Mouse (Mus musculus) megakaryocyte, adult 5-6 weeks (primary cell): ENCODE measurements around the gene Trpm4. TPM values are rescaled to one million over a fixed set of nuclear protein-coding genes. Genes with fewer than 3 reads are reported as not detected.

Source experiments
- ATAC-seq: 2 replicates; pipeline ENCODE4 v1.8.0; 2016; ENCODE audit warnings: mild to moderate bottlenecking, inconsistent platforms; ENCODE audit not compliant: poor library complexity, severe bottlenecking
- total RNA-seq, 2 experiments: library from RNA; stranded (forward) in 1 of 2; stranded (reverse) in 1 of 2; fragments of 153-499, 151-499 nt in 1 of 2; fragments of 221-1000, 200-1000 nt in 1 of 2; gene quantifications; 2 replicates each; pipeline versions ENCODE4 v1.2.3 to v1.2.4; 2015 to 2017

The Trpm4 gene
- total RNA-seq, 2 experiments from 2014 or later: 3.2 to 5.4 TPM

DNA sequence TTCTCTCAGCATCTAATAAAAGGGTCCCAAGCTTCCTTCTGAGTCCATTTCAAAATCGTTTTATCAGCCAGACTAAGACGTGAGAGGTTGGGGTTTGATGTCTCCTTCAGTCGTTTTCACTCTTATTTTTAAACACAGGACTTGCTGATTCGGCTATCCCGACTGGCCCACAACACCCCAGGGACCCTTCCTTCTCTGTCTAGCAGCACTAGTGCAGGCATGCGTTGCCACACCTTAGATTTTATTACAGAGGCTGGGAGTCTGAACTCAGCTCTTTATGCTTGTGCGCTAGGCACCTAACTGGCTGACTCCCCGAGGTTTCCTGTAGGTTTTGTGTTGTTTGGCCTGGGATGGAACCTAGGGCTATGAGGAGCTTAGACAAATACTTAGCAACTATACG, 20.1 kb downstream of the Trpm4 start:
- no peak for ATAC-seq

DNA sequence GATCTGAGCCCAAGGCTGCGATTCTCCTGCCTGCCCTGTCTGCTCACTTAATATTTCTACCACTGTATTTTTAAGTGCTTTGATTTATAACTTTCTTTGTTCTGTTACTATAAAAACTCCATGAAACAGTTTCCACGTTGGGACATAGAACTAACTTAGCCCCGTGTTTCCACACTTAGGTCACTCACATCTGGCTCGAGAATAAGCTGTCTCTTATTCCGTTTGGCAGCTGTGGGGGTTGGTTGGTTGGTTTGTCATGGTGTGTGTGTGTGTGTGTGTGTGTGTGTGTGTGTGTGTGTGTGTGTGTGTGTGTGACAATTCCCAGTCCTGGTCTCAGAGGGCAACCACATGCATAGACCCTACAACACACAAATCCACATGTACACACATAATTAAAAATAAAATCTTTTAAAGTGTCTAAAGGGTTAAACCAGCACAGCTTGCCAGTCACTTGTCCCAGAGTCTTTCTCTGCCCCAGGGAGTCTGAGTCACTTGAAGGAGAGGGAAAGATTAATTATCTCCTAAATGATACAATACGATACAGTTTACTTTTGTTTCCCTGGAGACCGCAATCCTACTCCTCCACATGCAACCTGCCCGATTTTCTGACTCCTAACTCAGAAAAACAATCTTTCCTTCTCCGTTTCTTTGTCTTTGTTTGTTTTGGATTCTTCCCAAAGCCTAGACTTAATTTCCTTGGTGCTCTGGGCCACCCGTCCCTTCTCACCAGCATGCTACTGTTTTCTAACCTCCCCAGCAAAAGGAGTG, 20.7 kb downstream of the Trpm4 start:
- ATAC-seq: no peak

DNA sequence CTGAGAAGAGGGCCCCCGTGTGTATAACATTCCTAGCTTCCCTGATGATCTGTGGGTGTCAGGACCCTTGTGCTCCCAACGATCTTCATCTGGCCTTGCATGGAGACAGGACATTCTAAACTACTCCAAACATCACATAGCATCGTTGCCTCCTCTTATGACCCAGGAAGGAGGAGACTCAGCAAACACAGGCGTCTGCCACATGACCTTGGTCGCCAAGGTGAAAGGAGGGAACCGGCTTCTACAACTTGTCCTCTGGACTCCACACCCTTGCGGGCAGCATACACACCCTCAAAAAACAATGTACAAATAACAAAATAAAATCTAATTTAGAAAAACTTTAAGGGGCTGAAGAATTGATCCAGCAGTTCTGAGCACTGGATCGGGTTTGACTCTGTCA, 21.6 kb downstream of the Trpm4 start:
- ATAC-seq: no peak

DNA sequence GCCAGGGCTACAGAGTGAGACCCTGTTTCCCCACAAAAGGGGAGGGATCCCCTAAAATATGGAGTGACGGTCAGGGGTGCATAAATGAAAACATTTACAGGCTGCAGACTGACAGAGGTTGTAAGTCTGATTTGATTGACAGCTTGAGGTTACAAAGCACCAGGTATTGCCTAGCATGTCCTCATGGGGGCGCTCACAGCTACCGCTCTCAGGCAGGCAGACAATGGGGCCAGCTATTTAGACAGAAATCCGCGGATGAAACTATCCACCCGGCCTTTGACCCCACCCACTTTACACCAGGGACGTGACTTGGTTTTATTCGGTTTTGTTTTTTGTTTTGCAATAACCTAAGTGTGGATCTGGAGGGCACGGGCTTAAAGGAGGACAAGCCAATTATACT, 24.1 kb downstream of the Trpm4 start:
- peak; percentile 38; the same call in 1 of the 2 replicates for ATAC-seq

DNA sequence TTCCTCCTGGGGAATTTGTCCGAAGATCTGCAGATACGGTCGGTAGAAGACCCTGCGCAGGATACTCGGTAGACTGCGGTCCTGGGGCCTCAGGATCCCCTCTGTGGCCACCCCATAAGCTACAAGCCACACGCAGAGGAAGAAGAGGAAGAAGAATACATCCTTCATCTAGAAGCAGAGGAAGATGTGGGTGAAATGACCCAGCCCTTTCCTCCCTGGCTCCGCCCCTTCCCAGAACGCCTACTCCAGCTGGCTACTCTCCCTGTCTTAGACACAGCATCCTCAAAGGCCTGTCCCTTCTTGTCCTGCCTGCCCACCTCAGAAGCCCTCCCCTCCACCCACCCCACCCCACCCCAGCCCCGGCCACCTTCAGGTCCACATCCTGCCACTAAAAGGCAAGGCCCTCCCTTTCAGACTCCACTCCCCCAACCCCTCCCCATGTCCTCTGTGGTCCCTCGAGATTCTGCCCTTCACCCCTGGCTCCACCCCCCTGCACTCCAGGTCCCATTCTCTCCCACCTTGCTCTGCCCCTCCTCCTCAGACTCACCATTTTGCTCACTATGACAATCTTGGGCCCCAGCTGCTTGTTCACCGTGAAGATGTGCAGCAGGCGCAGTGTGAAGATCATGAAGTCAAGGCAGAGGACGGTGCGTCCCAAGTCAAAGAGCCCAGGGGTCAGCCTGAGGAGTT, 24.9 kb downstream of the Trpm4 start:
- peak; percentile 39; the same call in 1 of the 2 replicates for ATAC-seq

DNA sequence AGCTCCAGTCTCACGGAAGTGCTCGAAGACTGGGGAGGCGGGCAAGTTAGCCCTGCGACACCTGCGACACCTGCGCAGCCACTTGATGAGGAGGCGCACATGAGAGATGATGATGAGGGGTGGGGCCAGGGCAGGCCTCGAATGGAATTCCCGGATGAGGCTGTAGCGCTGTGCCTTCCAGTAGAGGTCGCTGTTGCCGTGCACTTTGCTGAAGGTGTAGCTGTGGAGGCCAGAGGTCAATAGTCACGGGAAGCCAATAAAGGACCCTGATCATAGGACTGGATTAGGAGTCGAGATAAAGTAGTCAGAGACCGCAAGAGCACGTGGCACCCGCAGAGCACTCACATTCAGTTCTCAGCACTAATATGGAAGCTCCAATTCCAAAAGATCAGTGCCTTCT, 28.3 kb downstream of the Trpm4 start:
- peak; percentile 53; the same call in 1 of the 2 replicates for ATAC-seq

DNA sequence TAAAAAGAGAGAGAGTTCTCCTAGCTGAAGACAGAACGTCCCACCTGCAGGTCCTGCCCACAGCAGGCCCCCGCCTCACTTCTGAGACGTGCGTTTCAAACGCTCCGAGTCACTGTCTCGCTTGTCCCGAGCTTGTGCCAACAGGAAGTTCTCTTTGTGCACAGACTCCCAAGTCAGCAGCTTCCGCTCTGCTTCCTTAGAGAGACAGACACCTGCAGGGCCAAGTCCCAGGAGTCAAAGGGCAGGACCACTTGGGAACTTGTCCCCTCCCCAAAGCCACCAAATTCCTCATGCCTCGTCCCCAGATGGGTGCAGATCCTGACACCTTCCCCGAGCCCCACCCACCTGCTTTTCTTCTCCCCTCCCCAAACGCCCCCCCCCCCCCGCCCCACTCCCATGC, 28.7 kb downstream of the Trpm4 start:
- no peak for ATAC-seq

DNA sequence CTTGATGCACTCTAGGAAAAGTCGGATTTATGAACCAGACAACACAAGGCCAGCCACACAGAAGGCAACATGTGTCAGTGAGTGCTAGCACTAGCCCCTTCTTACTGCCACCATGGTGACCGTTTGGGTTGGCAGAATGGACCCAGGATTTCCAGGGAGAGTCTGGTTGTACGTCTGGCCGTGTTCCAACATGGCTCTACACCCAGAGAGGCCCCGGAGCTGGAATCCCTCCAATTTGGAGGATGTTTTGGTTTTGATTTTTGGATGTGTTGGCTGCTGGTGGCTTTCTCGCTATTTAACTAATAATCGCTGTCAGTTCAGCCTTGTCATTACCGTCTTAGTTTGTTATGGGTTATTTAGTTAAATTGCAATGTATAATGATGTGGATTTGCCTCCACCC, 31.0 kb downstream of the Trpm4 start:
- no peak for ATAC-seq

DNA sequence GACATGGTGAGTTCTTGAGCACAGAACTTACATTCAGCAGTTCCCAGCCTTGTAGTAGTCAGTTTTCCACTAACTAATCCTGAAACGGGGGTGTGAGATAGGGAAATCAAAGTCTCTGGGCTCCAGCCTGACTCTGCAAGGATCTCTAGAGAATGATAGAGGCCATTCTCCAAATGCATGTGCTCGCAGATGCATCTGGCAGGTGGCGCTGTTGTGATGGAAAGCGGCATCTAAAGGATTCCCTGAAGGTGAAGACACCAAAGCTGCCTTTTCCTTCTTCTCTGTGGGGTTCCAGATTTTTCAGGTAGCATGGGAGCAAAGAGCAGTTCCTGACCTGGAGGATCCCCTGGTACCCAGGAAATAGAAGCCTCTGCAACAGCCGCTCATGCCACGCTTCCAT, 33.3 kb downstream of the Trpm4 start:
- no peak for ATAC-seq

DNA sequence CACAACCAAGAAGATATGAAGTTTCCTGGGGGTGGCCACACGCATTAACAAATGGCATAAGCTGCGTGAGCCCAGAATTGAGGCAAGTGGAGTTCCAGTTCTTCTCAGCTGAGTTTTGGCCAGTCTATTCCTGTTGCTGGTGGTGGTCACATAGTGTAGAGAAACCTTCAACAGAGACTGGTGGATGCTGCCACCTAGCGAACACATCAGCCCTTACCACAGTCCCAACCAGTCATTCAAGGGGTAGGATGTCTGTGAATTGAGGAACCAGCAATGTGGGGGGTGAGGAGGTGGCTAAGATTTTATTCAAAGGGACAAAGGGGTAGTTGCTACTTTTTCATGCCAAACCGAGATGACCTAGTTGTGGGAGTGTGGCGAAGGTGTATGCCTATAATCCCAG, 33.8 kb downstream of the Trpm4 start:
- ATAC-seq: peak; percentile 95

DNA sequence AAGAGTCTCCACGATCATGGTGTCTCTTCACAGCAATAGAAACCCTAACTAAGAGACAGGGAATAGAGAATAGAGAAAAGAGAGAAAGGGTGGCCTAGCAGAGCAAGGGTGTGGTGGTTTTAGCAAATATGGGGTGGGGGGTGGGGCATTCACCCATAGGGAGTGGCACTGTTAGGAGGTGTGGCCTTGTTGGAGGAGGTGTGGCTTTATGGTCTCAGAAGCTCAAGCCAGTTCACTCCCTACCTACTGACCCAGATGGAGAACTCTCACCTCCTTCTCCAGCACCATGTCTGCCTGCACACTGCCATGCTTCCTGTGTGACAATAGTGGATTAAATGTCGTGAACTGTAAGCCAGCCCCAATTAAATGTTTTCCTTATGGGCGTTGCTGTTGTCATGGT, 36.0 kb downstream of the Trpm4 start:
- ATAC-seq: no peak

DNA sequence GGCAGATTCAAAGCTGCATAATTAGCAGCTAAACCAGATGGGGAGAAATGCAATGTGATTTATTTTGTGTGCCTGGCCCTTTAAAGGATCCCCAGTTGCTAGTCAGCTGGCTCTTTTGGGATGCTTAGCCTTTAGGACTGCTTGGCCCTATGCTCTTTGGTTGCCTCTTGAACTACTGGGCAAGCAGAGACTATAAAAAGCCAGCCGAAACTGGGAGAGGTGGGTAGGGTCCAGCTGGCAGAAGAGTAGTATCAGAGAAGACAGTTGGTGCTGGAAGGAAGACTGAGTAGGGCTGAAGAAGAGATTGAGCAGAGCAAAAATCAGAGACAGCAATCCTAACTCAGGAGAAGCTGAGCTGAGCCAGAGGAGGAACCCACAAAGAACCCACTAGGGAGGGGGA, 37.0 kb downstream of the Trpm4 start:
- no peak for ATAC-seq

DNA sequence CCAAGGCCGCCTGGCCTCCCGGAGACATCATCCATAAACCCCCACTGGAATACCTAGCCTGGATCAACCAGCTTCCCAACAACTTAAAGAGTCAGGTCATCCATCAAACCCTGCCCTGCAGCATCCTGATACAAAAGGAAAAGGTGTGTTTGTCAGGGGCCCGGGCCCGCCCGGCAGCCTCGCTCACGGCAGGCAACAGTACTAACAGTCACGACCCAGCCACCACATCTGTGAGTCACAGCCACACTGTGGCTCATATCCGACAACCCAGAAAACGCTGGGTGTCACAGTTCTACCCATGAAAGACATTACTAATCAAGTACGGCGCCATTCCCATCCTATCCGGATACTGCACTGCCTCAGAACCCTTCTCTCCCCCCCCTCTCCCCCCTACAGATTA, 47.1 kb downstream of the Trpm4 start:
- no peak for ATAC-seq

DNA sequence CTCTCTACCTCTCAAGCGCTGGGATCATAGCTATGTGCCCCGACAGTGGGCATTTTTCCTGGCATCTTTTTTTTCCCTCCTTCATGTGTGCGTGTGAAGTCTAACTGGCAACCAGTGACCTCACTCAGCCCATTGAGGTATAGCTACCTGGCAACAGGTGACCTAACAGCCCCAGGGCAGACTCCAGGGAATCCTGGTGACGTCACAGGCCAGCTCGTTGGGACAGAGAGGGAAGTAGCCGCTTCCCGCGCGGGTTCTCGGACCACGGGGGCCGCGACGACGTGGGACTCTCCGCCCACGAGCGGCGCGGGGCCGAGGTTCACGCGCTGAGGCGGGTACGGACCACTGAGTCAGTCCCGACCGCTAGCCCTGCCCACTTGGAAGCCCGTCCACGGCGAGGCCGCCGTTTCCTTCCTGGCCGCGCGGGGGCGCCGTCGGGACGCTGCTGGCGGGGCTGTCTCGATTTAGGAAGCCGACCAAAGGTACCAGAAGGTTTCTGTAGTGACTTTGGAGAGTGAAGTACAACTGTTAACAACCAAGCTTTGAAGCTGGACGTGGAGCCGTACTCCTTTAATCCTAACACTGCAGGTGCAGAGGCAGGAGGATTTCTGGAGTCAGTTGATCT, 56.3 kb downstream of the Trpm4 start, which contains the start of gene Slc6a21:
Gene Slc6a21 (plus strand): TSS at position 378 of the 625 bp plus-strand sequence.
- ATAC-seq: peak; percentile 86

DNA sequence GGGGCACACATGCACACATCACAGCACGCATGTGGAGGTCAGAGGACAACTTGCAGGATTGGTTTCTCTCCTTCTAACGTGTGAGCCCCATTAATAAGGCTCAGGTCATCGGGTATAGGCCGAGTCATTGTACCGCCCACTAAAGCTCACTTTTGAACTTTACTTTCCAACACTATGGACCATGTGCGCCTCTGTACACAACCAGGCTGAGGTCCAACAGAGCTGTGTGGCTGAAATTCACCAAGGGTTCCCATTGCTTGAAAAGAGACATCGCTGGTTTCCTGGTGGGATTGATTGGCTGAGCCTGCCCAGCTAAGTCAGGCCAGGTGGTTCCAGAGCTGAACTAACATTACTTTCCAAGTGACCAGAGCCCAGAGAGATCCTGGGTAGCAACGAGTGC, 59.9 kb downstream of the Trpm4 start:
- no peak for ATAC-seq

DNA sequence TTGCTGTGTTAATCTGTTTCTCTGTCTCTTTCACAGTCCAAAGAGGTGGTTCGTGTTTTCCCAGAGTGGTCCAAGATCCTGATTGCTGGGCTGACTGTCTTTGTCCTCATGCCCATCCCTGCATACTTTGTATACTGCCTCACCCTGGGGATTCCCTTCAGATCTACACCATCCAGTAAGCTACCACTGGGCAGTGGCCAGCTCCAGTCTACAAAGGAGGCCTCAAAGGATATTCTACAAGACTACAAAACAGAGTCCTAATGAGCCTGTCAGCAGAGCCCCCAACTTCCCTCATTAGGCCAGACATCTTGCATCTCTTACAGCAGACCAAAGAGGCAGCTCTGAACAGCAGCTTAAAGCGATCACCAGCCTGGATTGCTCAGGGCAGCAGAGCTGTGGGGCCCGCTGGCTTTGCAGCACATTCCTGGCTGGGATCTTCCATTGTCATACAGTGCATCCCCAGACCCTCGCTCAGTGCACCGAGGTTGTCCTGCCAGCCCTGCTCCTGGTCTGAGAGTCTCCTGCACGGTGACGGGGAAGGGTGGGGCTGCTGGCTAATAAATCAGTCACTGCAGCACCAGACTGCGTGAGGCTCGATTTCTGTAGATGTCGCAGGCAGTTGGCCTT, 60.7 kb downstream of the Trpm4 start:
- ATAC-seq: no peak

DNA sequence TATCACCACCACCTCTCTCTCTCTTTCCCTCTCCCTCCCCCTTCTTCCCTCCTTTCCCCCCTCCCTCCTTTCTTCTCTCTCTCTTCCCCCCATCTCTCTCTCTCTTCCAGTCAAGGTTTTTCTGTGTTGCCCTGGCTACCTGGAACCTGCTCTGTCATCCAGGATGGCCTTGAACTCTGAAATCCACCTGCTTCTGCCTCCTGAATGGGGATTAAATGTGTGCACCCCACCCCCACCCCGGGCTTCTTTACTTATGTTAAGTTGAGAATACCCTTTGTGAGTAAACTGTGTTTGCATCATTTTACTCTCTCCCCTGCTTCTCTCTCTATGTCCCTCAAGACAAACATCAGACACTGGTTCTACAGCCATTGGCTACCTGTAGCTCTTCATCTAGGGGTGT, 68.1 kb downstream of the Trpm4 start:
- no peak for ATAC-seq

DNA sequence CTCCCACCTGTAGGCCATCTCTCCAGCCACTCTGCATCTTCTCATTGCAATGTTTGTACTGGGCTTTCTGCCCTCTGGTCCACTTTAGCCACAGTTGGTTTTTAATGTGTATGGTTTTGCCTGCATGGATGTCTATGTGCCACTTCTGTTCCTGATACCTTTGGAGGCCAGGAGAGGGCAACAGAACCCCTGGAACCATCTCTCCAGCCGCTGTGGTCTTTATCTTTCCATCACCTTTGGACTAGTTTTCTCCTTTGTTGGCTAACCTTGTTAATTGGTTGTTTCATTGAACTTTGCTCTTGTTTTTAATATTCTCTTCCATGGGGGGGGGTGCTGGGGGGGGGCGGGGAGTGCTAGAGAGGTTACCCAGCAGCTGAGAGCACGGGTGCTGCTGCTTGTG, 69.2 kb downstream of the Trpm4 start:
- no peak for ATAC-seq

DNA sequence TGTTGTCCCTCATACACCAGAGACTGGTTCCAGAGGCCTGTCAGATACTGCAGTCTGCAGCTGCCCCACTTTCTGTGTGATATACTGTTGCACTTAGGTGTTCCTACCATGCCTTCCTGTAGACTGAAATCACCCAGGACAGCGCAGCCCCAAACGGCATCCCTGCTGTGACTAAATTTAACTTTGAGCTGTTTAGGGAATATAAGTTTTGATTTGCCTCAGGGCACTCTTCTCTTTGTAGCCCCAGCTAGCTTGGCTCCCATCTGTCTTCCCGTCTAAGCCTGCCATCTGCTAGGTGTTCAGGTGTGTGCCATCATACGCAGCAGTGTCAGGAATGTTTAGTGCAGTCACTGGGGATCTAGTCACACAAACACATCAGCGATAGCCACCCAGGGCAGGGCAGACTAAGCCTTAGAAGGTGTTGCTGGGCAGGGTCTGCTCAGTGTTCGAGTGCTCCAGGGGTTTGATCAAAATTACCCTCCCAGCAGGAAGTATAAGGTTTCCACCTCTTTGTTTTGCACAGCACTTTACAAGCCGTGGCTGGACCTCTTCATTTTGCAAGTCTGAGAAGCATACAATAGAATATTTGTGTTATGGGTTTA, 70.5 kb downstream of the Trpm4 start:
- ATAC-seq: no peak

DNA sequence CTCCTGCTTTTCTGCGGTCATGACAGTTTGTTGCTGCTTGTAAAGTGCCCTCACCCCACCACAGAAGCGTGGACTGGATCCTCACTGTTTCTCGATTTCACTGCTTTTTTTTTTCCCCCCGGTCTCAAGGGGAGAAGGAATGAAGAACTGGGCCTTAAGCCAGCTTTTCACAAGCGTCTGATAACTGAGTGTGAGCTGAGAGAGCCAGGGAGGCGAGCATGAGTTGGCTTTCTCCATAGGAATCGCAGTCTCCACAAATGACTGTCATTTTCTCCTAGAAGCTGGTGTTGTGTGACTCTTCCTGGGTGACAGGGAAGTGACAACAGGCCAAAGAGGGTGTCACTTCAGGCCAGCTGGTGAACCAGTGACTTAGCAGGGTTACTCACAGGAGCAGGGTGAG, 71.3 kb downstream of the Trpm4 start:
- no peak for ATAC-seq

DNA sequence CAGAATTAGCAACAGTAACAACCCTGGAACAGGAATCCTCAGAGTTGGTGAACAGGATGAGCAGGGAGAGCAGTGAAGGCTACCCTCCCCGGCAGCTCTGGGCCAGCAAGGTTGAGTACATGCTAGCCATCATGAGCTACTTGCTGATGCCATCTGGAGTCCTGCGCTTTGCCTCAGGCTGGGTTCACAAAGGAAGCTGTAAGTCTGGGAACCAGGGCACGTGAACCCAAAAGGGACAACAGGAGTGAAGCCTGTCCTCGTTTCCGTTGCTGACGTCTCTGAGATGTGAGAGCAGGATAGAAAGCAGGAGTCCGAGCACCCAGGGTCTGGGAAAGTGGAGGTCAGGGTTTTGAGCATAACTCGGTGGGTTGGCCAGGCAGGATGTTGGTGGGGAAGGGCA, 74.3 kb downstream of the Trpm4 start:
- ATAC-seq: no peak
